Mouse (Mus musculus) ovary, postnatal 36 days (tissue): ENCODE measurements at regions not wholly inside any gene's neighbourhood (a gene's known extent, or its start where the extent isn't known, plus 50 kb on each side); places are given as distances from the start of the nearest gene placed in this dataset.

Experiments used
- DNase-seq: peaks from one replicate; pipeline ENCODE4 v3.0.0; 2022; ENCODE audit warnings: low spot score, mixed read lengths

- DNase-seq: no peak
Measured at GRCm38 (mm10) chr12:50935516-50935915, 286.6 kb upstream of the Prkd1 start.

GRCm38 (mm10) chr12:50932496-50932895 lies 283.6 kb upstream of the Prkd1 start:
- DNase-seq: no peak

- DNase-seq: no peak
Measured at GRCm38 (mm10) chr12:50929641-50930040, 280.7 kb upstream of the Prkd1 start.

- DNase-seq: no peak
Measured at GRCm38 (mm10) chr12:50926234-50926633, 277.3 kb upstream of the Prkd1 start.

GRCm38 (mm10) chr12:50921739-50922138 lies 272.8 kb upstream of the Prkd1 start:
- DNase-seq: no peak

- no peak for DNase-seq
Measured at GRCm38 (mm10) chr12:50899609-50900447, 250.9 kb upstream of the Prkd1 start.

GRCm38 (mm10) chr12:50897606-50898166 lies 248.8 kb upstream of the Prkd1 start:
- no peak for DNase-seq

GRCm38 (mm10) chr12:50893604-50894003 lies 244.7 kb upstream of the Prkd1 start:
- DNase-seq: no peak

- no peak for DNase-seq
Measured at GRCm38 (mm10) chr12:50875796-50876195, 226.9 kb upstream of the Prkd1 start.

GRCm38 (mm10) chr12:50874024-50874398 lies 225.1 kb upstream of the Prkd1 start:
- no peak for DNase-seq

GRCm38 (mm10) chr12:50873390-50874023 lies 224.6 kb upstream of the Prkd1 start:
- no peak for DNase-seq

GRCm38 (mm10) chr12:50851644-50852043 lies 202.7 kb upstream of the Prkd1 start:
- no peak for DNase-seq

- no peak for DNase-seq
Measured at GRCm38 (mm10) chr12:50847976-50848375, 199.1 kb upstream of the Prkd1 start.

GRCm38 (mm10) chr12:50842744-50843143 lies 193.8 kb upstream of the Prkd1 start:
- DNase-seq: no peak

GRCm38 (mm10) chr12:50839391-50839790 lies 190.5 kb upstream of the Prkd1 start:
- no peak for DNase-seq

- no peak for DNase-seq
Measured at GRCm38 (mm10) chr12:50808731-50809281, 159.9 kb upstream of the Prkd1 start.

- no peak for DNase-seq
Measured at GRCm38 (mm10) chr12:50804391-50804790, 155.5 kb upstream of the Prkd1 start.

GRCm38 (mm10) chr12:50765156-50765940 lies 116.5 kb upstream of the Prkd1 start:
- DNase-seq: no peak

- no peak for DNase-seq
Measured at GRCm38 (mm10) chr12:50764457-50764856, 115.6 kb upstream of the Prkd1 start.

GRCm38 (mm10) chr12:50734135-50734534 lies 85.2 kb upstream of the Prkd1 start:
- no peak for DNase-seq

GRCm38 (mm10) chr12:50712615-50713014 lies 63.7 kb upstream of the Prkd1 start:
- DNase-seq: no peak
